Mouse (Mus musculus): ENCODE data around the gene Alppl2.

Gene Alppl2

GRCm38 (mm10) chr1:87050700-87051099 lies 39.0 kb downstream of the Alppl2 start:
- in situ Hi-C loops (cut with MseI, MboI) = no loop called here

- in situ Hi-C loops (cut with MseI, MboI) = no loop called here
Measured at GRCm38 (mm10) chr1:87050072-87050471, 39.7 kb downstream of the Alppl2 start.

- in situ Hi-C loops (cut with MseI, MboI) = loop anchor here (10.0 to 25.0 kb wide), 2 partner anchors 377 to 380 kb away; partner anchors contain the start of gene Nppc (in 1 of the 2)
Measured at GRCm38 (mm10) chr1:87041814-87042438, 47.8 kb downstream of the Alppl2 start.

- in situ Hi-C loops (cut with MseI, MboI) = loop anchor here (10.0 to 25.0 kb wide), 2 partner anchors 376 to 379 kb away; partner anchors contain the start of gene Nppc (in 1 of the 2)
Measured at GRCm38 (mm10) chr1:87041119-87041518, 48.6 kb downstream of the Alppl2 start.

DNA sequence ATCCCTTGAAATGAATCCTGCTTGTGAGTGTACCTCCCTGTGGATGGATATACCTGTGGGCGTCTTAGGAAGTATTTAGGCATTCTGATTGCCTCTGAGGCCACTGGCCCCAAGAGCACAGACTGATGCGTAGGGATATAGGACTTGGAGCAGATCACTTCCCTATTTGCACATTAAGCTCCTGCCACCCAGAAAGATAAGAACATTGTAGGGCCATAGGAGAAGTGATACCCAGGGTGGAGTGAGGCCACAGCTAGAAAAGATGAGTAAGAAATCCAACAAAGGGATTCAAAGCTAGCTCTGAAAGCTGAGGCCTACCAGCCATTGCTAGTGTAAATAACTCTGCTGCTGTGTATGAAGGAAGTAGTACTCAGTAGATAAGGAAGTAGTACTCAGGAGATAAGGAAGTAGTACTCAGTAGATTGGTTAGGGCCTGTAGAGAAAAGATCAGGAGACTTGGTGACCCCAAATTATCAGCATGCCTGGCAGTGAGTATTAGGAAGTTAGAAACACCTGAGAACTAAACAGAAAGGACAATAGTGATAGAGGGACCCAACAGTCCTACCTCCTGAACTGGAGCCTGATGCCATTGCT lies 51.2 kb downstream of the Alppl2 start:
- in situ Hi-C loops (cut with MseI, MboI) = loop anchor here in 1 of 2 experiments (25.0 kb wide), 1 partner anchor 376 kb away; the partner anchor contains the start of gene Nppc
